Mouse (Mus musculus) cortical plate, adult 2 months (tissue): ENCODE measurements at regions not wholly inside any gene's neighbourhood (a gene's known extent, or its start where the extent isn't known, plus 50 kb on each side); places are given as distances from the start of the nearest gene placed in this dataset.

ENCODE experiments used
- CTCF ChIP-seq: fragments of 200-500 bp; IDR thresholded peaks from 2 replicates; pipeline ENCODE4 v1.5.1; 2011; ENCODE audit warnings: mild to moderate bottlenecking, control low read depth, low read length; ENCODE audit not compliant: insufficient read depth; ENCODE audit errors: extremely low read depth
- POLR2A ChIP-seq: fragments of 200-500 bp; IDR thresholded peaks from 2 replicates; pipeline ENCODE4 v1.6.1; 2011; ENCODE audit warnings: mild to moderate bottlenecking, low read length, control low read depth; ENCODE audit not compliant: insufficient read depth; ENCODE audit errors: extremely low read depth

DNA sequence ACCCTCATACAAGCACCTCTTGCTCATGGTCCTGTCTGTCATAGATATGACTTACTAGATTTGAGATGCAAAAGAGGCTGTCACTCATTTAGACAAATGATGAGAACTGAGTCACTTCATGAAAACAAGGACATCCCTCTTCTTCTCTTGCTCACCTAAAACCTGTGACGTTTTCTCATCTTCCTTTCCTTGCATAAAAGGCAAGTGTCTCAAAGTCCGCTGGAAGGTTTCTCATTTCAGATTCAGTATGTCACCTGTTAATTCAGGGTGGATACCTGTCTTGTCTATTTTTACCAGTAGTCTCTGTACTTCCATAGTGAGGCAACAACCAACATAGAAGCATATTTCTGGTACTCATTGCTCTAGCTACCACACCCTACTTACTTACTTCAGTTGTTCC is 325.6 kb downstream of the Car8 start:
- no peak for TF ChIP-seq CTCF
- TF ChIP-seq POLR2A: no peak
